Mouse (Mus musculus): Measurements from ENCODE around the gene Zfp26.

GRCm38 (mm10) chr9:20476632-20477031 lies 16.7 kb upstream of the Zfp26 start:
- TF ChIP-seq POLR2A (IDR thresholded peaks at IDR 0.05; ENCODE audit: borderline replicate concordance, extremely low read depth, insufficient read depth, insufficient read length, poor library complexity, severe bottlenecking) = no peak
- no peak for TF ChIP-seq CTCF (IDR thresholded peaks at IDR 0.05; ENCODE audit: borderline replicate concordance, extremely low read depth, insufficient read depth, insufficient read length)
